Mouse (Mus musculus): ENCODE data around the gene Galns.
A peak's percentile ranks its signal among the peaks of the same experiment; 100 is the strongest.

Gene Galns

GRCm38 (mm10) chr8:122611295-122612133 is at the start of gene Galns, which contains the start of gene Trappc2l:
Gene Galns (minus strand): TSS chr8:122611463.
Gene Trappc2l (plus strand): TSS chr8:122611640.
- DNase-seq (ENCODE audit: low spot score in 2 of 2): peak; percentile 91 to 97

DNA sequence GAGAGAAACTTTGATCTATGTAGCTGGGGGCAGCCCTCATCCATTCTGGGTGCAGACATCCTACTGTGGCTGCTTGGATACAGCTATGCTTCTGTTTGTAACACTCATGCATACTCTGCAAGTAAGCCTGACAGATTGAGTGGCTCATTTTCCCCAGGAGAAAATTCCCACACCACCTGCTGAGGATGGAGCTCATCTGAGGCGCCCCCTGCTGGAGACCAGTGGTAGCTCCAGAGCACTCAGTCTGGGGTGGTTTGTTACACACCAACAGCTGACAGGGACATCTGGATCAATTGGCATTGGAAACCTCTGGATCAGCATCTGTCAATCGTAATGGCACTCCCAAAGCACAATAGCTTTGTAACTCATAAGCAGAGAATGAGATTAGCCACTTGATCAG is 48.8 kb upstream of the Galns start:
- peak; percentile 54 to 73 for DNase-seq (ENCODE audit: low spot score in 2 of 2)

DNA sequence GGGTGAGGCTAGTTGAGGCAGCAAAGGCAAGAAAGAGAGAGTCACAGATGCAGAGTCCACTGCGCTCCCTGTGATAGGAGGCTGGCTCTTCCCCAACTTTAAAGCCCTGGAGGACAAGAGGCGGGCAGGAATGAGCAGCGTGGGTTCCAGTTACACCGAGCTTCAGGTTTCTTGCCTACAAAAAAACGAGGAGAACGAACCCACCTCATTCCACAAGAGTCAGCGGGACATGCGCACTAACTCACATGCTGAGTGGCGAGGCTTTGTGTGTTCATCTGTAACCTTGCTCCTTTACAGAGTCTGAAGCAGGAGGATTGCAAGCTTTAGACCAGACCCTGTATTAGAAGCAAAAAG is 47.5 kb upstream of the Galns start:
- no peak for DNase-seq (ENCODE audit: low spot score in 2 of 2)

DNA sequence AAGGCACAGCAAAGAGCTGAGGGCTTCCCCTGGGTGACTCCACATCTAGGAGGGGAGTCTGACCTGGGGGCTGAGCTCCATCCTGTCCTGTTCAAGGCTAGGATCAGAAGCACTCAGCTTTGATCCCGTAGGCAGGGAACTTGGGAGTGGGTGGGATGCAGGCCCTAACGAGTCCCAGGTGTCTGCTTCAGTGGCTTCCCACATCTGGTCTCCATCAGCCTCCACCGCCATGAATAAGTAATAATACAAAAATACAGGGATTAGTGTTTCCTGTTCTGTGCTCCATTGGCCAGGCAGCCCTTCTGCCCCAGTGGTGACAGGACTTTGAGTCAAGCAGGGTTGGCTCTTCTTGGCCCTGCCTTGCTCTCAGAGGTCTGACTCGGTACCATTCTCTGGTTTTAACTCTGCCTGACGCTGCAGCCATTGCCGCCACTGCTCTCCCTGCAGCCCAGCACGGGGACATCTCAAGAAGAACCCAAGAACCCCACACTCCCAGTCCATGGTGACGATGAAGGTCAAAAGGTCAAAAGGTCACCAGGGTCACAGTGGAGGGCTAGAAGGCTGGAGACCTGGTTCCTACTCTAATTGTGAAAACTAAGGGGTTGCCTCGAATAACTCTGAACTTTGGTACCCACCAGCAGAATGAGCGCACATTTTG is 47.0 kb upstream of the Galns start:
- DNase-seq (ENCODE audit: low spot score in 2 of 2): no peak

DNA sequence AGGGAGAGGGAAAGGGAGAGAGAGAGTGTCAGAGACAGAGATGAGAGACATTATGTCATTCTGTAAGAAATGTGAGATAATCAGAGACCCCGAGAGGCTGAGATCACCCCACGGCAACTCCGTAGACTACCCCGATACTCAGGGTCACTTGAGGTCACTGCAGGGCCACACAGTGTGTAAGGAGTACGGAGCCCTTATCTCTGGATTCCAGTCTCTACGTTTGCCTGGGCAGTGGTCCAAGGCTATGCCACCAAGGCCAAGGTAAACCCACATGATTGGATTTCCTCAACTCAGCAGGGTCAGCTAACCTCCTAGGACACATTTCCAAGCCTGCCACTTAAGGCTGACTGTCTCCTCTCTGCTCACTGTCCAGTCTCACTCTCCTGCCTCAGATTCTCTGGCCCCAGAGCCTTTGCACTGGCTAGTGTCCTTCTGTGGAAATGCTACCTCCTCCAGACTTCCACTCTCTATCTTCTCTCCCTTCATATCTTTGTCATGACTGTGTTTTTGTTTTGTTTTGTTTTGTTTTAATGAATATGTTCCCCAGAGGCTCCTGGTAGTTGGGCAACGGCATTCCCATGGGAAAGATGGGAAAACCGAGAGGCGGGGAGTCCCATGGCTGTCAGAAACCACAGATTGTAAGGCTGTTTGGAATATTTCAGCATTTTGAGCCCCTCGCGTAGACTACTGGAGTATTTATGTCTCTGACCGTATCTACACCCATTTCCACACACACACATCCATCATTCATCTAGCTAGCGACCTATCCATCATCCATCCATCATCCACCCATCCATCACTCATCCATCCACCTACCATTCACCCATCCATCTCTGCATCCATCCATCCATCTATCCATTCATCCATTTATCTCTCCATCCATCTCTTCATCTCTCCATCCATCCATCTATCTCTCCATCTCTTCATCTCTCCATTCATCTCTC is 45.1 kb upstream of the Galns start:
- DNase-seq (ENCODE audit: low spot score in 2 of 2): peak; percentile 59 to 77

DNA sequence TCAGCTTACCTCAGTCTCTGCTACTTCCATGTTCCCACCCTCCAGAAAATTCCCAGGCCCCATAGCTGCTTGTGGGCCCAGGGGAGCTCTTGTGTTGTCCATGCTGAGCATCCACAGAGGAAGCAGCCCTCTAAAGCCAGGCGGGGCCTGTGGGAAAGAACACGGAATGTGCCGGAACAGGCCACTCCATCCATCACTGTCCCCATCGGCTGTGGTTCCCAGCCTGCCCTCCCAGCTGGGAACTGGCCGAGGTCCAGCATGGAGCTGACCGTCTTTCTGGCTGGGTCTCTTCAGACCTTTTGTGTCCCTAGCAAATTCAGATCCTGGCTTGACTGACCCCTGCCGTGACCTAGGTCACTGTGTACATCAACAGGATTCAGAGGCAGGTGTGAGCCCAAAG is 43.5 kb upstream of the Galns start:
- DNase-seq (ENCODE audit: low spot score in 2 of 2): peak in 1 of 2 experiments; percentile 34

DNA sequence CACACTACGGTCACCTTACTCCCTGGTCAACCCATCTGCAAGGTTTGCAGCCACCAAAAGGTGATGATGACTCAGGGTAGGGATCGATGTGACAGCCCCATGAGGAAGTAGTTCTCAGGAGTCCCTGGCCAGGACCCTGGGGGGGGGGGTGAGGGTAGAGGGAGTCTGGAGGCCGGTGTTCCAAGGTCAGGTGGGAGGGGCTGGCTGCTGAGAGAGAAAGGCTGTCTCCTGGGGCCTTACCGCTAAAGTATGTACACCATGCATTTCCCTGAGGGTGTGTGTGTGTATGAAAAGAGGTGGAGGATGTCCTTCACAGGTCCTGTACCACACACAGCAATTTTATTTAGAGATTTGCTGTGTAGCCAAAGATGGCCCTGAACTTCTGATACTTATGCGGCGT is 41.4 kb upstream of the Galns start:
- no peak for DNase-seq (ENCODE audit: low spot score in 2 of 2)

- DNase-seq (ENCODE audit: low spot score in 2 of 2): no peak
Measured at GRCm38 (mm10) chr8:122651326-122651921, 40.2 kb upstream of the Galns start.

DNA sequence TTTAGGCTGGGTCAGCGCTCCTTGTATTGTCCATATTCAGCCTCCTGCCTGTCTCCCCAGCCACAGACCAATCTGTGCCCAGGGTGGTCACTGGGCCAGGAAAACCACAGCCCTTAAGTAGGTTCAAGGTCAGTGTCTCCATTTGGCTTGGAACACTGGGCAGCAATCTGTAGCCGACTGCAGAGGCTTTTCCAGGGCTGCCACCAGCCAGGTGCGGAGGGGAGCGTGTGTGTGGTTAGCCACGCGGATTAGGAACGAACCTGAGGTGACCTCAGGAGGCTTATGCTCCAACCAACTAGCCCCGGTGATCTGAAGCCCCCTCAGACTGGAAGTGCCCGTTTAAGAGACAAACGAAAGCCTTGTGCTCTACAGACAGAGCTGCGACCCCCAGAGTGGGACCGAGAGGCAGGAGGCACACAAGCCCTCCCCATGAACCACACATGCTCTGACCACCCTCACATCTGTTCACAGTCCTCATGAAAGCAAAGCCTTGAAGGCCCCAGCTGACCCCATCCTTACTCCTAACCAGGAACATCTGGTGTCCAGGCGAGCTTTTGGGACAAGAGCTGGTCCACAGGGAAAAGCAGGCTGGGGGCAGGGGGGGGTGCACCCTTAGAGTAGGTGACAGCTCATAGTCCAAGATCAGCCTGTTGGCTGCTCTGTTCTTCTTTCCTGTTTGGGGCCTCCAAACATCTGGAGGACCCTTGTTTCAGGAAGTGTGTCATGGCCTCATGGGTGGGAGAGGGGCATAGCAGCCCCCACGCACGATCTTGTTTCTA is 37.1 kb upstream of the Galns start:
- DNase-seq (ENCODE audit: low spot score in 2 of 2): no peak

GRCm38 (mm10) chr8:122646337-122646736 is 35.1 kb upstream of the Galns start:
- DNase-seq (ENCODE audit: low spot score in 2 of 2): no peak

DNA sequence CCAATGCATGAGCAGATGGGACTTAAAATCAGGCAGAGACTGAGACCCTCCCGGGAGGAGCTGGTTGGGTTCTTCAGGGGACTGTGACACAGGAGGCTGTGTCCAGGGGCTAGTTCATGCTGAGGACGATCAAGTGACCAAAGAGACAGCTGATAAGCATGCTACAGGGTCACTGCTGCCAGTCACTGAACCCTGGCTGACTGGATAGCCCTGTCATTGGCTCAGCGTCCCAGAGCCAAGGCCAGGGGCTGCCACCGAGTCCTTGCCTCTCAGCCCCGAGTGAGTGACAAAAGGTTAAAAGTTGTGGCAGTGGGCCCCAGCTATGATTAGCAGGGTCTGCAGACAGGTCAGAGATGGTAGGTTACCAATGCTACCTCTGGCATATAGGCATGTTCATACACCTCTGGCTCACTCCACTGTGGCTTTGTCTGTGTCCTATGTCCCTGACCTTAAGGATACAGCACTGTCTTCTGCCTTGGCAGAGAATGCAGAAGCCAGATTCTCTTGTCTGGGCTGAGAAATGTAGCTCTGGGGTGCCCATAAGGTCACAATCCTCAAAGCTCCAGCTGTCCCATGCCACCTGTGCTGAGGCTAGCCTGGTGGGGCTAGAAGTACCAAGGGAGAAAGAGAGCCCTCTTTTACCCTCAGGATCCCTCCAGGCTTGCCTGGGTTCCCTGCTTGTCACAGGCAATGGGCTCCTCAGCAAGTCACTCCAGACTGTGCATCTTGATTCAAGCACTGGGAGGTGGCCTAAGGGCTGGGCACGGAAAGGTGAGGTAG is 33.1 kb upstream of the Galns start:
- no peak for DNase-seq (ENCODE audit: low spot score in 2 of 2)

- no peak for DNase-seq (ENCODE audit: low spot score in 2 of 2)
Measured at GRCm38 (mm10) chr8:122642071-122642470, 30.8 kb upstream of the Galns start.

DNA sequence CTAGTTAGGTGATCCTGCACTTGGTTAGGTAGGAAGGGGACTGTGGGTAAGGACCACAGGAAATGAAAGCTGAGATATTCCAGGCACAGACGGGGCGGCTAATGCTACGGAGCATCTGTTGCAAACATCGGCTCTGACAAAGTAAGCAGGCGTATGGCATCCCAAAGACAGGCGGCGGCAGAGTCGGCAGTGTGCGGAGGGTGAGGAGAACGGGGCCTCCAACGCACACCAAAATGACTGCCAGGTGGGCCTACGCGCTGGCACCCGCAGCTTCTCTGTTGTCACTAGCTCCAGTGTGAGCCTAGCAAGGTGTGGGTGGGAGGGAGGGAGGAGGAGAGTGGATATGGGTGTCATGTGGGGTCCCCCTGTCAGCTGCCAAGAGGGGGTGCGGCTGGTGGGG is 30.1 kb upstream of the Galns start:
- no peak for DNase-seq (ENCODE audit: low spot score in 2 of 2)

GRCm38 (mm10) chr8:122640825-122641224 is 29.6 kb upstream of the Galns start:
- no peak for DNase-seq (ENCODE audit: low spot score in 2 of 2)

GRCm38 (mm10) chr8:122639521-122640248 is 28.4 kb upstream of the Galns start:
- no peak for DNase-seq (ENCODE audit: low spot score in 2 of 2)

DNA sequence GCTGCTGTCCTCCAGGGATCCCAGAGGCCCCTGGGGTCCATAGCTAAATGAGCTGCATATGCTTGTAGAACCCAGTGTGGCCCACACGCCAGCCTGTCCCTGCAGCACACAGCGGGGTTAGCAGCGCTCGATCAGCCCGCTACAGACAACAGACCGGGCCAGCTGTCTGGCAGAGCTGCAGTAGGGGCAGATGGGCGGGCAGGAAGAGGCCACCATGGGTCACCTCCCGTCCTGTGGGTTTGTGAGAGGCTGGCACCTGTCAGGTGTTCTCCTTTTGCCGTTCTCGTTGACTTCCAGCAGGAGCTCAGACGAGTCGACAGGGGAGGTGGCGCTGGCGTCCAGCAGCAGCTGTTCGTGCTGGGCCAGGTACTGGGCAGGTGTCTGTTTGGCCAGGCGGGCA is 27.3 kb upstream of the Galns start:
- no peak for DNase-seq (ENCODE audit: low spot score in 2 of 2)

DNA sequence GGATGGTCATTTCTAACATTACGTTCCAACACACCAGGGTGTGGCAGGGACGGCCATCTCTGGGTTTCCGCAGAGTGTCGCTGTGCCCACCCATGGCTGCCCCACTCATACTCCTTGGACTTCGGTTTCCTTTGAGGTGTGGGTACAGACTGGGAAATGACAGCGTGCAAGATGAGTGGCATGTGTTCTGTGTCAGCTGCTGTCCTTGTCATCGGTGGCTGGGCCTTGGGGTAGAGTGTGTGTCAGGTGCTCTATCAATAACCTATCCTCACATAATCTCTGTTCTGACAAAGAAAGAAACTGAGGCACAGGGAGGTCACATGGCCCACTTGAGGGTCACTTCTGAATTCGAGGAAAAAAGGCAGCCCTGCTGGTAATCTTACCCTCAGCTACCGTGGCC is 26.0 kb upstream of the Galns start:
- no peak for DNase-seq (ENCODE audit: low spot score in 2 of 2)

DNA sequence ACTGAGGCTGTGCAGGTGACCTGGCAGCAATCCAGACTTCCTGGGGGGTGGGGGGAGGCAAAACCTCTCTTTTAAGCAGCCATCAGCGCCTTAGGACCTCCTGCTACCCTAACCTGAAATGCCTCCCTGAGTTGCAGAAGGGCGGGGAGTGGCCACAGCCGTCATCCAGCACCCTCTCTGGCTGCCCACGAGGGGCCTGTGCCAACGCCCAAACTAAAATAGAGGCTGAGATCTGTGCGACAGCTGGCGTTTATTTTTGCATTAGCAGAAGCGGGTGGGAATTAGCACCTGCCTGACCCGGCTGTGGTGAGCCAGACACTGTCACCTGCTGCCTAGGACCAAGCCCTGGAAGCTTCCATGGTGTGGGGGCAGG is 25.5 kb upstream of the Galns start:
- DNase-seq (ENCODE audit: low spot score in 2 of 2): no peak
